Mouse (Mus musculus): ENCODE results near the gene Cybb.

DNA sequence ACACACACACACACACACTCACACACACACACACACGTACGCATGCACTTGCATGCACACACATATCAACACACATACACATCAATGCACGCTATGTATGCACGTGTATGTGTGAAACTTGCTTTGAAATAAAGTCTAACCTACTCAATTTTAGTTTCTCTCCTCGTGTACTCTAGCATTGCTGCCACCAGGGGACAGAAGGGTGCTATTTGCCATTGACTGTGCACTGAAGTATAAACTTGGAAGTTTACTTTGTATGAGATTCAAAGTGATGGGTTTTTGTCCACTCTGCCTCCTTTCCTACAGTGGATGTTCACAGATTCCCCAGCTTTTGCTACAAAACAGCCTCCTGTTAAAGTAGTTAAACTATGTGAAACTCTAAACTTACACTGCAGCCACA, 73.7 kb downstream of the Cybb start:
- TF ChIP-seq POLR2A (IDR thresholded peaks at IDR 0.05; ENCODE audit: insufficient read length, low read depth) (no peak), MYOD1 (IDR thresholded peaks at IDR 0.05; ENCODE audit: control insufficient read depth in 1 of 3, insufficient read length in 2 of 3, low read depth in 2 of 3) (no peak), E2F4 (IDR thresholded peaks at IDR 0.05; ENCODE audit: insufficient read depth) (no peak), USF1 (IDR thresholded peaks at IDR 0.05; ENCODE audit: low read depth) (no peak), POLR2AphosphoS2 (IDR thresholded peaks at IDR 0.05; ENCODE audit: insufficient read length, low read depth) (no peak), MYOG (IDR thresholded peaks at IDR 0.05; ENCODE audit: control insufficient read depth in 1 of 3, insufficient read depth in 1 of 3, insufficient read length in 2 of 3, low read depth in 2 of 3) (no peak), CEBPB (IDR thresholded peaks at IDR 0.05; ENCODE audit: insufficient read depth, poor library complexity, severe bottlenecking) (no peak)
